Mouse (Mus musculus): ENCODE measurements around the gene Laptm5.

GRCm38 (mm10) chr4:130918805-130919749, 6.2 kb downstream of the Laptm5 start:
- TF ChIP-seq CTCF (IDR thresholded peaks at IDR 0.05; ENCODE audit: low read depth, low read length) = no peak
- no peak for TF ChIP-seq POLR2A (IDR thresholded peaks at IDR 0.05; ENCODE audit: borderline replicate concordance, low read depth, low read length)
